Mouse (Mus musculus) G1E (cell line): ENCODE measurements around the gene Sppl3.

Source experiments
- CTCF ChIP-seq: IDR thresholded peaks from 2 replicates; pipeline ENCODE4 v1.5.1; 2012; ENCODE audit warnings: low read depth, low read length, inconsistent platforms, mixed read lengths
- GATA2 ChIP-seq: IDR thresholded peaks from 2 replicates; pipeline ENCODE4 v1.6.1; 2012; ENCODE audit warnings: low read depth, low read length, inconsistent platforms, borderline replicate concordance
- TAL1 ChIP-seq: conservative IDR thresholded peaks from 2 replicates; pipeline ENCODE4 v1.6.1; 2012; ENCODE audit warnings: low read depth, low read length, inconsistent platforms, mixed read lengths

GRCm38 (mm10) chr5:115100473-115100872 lies 89.5 kb downstream of the Sppl3 start:
- TF ChIP-seq CTCF (no peak), TAL1 (no peak), GATA2 (no peak)
